Mouse (Mus musculus) lung, postnatal 0 days (tissue): ENCODE measurements at regions not wholly inside any gene's neighbourhood (a gene's known extent, or its start where the extent isn't known, plus 50 kb on each side); places are given as distances from the start of the nearest gene placed in this dataset.

Experiments
- ATAC-seq: fragments of 200-750 bp; cut with Nextera tagmentation; 2 replicates; pipeline ENCODE4 v1.8.0; 2017; ENCODE audit warnings: moderate library complexity
- DNase-seq: peaks from one replicate; pipeline ENCODE4 v3.0.0-alpha.2; 2016; ENCODE audit warnings: low spot score
- H3K27ac ChIP-seq: fragments of 300-500 bp; sonication (generic); 2 replicates; pipeline ENCODE4 v1.5.1; 2014; ENCODE audit warnings: antibody characterized with exemption, mild to moderate bottlenecking, low read length, mixed read lengths
- H3K27me3 ChIP-seq: fragments of 300-500 bp; sonication (generic); replicated peaks from 2 replicates; pipeline ENCODE4 v1.6.1; 2014; ENCODE audit warnings: low read length, mixed read lengths; ENCODE audit not compliant: insufficient read depth
- H3K36me3 ChIP-seq: fragments of 300-500 bp; sonication (generic); 2 replicates; pipeline ENCODE4 v1.6.1; 2014; ENCODE audit warnings: low read length, mixed read lengths; ENCODE audit not compliant: insufficient read depth
- H3K4me1 ChIP-seq: fragments of 300-500 bp; sonication (generic); 2 replicates; pipeline ENCODE4 v1.6.1; 2014; ENCODE audit warnings: antibody characterized with exemption, low read depth, low read length, mixed read lengths; ENCODE audit not compliant: insufficient read depth
- H3K4me2 ChIP-seq: fragments of 300-500 bp; sonication (generic); replicated peaks from 2 replicates; pipeline ENCODE4 v1.6.1; 2014; ENCODE audit warnings: low read depth, mild to moderate bottlenecking, low read length, moderate library complexity, mixed read lengths
- H3K4me3 ChIP-seq: fragments of 300-500 bp; sonication (generic); 2 replicates; pipeline ENCODE4 v1.5.1; 2014; ENCODE audit warnings: low read depth, low read length
- H3K9ac ChIP-seq: fragments of 300-500 bp; sonication (generic); replicated peaks from 2 replicates; pipeline ENCODE4 v1.6.1; 2014; ENCODE audit warnings: low read depth, mild to moderate bottlenecking
- H3K9me3 ChIP-seq: fragments of 300-500 bp; sonication (generic); 2 replicates; pipeline ENCODE4 v1.6.1; 2016; ENCODE audit warnings: low read length, mixed read lengths
- CTCF ChIP-seq: IDR thresholded peaks from 2 replicates; pipeline ENCODE4 v1.5.1; 2016; ENCODE audit warnings: antibody characterized with exemption, mild to moderate bottlenecking
- EP300 ChIP-seq: IDR thresholded peaks from 2 replicates; pipeline ENCODE4 v1.6.1; 2016; ENCODE audit warnings: antibody characterized with exemption, mild to moderate bottlenecking, control low read depth
- WGBS: fragments of 180-500 bp; shearing (Covaris S2); extraction: QIAGEN DNeasy Blood & Tissue Kit; methylation state at CpG from one replicate; pipeline ENCODE4 v1.1.7; 2014; 5-methylcytosine and 5-hydroxymethylcytosine counted together

GRCm38 (mm10) chr13:41903286-41903685, 55.8 kb upstream of the Adtrp start:
- no peak for ATAC-seq
- TF ChIP-seq EP300: no peak
- TF ChIP-seq CTCF: no peak
- Histone ChIP-seq H3K4me2 (no peak overlapping the region), H3K36me3 (no peaks in the 10 kb centered on the region), H3K27me3 (no peaks in the 10 kb centered on the region), H3K4me3 (no peak overlapping the region), H3K4me1 (no peaks in the 10 kb centered on the region), H3K27ac (no peak overlapping the region), H3K9ac (no peak overlapping the region), H3K9me3 (no peaks in the 10 kb centered on the region)
- no peak for DNase-seq

- no peak for TF ChIP-seq EP300
- TF ChIP-seq CTCF: no peak
- WGBS: 70% methylated on average over 13 of the region's 13 CpGs
- Histone ChIP-seq H3K4me2 (no peak overlapping the region), H3K9ac (no peak overlapping the region), H3K9me3 (no peaks in the 10 kb centered on the region), H3K4me1 (no peaks in the 10 kb centered on the region), H3K36me3 (no peaks in the 10 kb centered on the region), H3K4me3 (no peak overlapping the region), H3K27me3 (no peaks in the 10 kb centered on the region), H3K27ac (no peak overlapping the region)
- ATAC-seq (no peak), DNase-seq (no peak)
Observed at GRCm38 (mm10) chr13:41899837-41900463, 52.5 kb upstream of the Adtrp start.

- no peak overlapping the region for H3K4me2 ChIP-seq
- no peak overlapping the region for H3K4me3 ChIP-seq
- WGBS: 69% methylated on average over 7 of the region's 7 CpGs
- no peak for DNase-seq
- H3K27ac ChIP-seq: no peak overlapping the region
- H3K27me3 ChIP-seq: no peaks in the 10 kb centered on the region
- no peaks in the 10 kb centered on the region for H3K9me3 ChIP-seq
- TF ChIP-seq EP300 (no peak), CTCF (no peak)
- H3K36me3 ChIP-seq: no peaks in the 10 kb centered on the region
- ATAC-seq: no peak
- H3K9ac ChIP-seq: no peak overlapping the region
- H3K4me1 ChIP-seq: no peaks in the 10 kb centered on the region
Observed at GRCm38 (mm10) chr13:41899281-41899680, 51.8 kb upstream of the Adtrp start.

- Histone ChIP-seq H3K9ac (no peak overlapping the region), H3K27ac (no peak overlapping the region), H3K4me1 (no peaks in the 10 kb centered on the region), H3K9me3 (no peaks in the 10 kb centered on the region), H3K4me2 (no peak overlapping the region), H3K4me3 (no peak overlapping the region), H3K27me3 (no peaks in the 10 kb centered on the region), H3K36me3 (no peaks in the 10 kb centered on the region)
- ATAC-seq (no peak), DNase-seq (no peak)
- 84% methylated on average over 8 of the region's 8 CpGs for WGBS
- TF ChIP-seq EP300: no peak
- TF ChIP-seq CTCF: no peak
Observed at GRCm38 (mm10) chr13:41897481-41898317, 50.2 kb upstream of the Adtrp start.
